Mouse (Mus musculus) stomach, postnatal 0 days (tissue): ENCODE results near the gene Atad1. TPM values are rescaled to one million over a fixed set of nuclear protein-coding genes. Genes with fewer than 3 reads are reported as not detected.
A peak's percentile ranks its signal among the peaks of the same experiment; 100 is the strongest.

Source experiments
- ATAC-seq: fragments of 200-750 bp; cut with Nextera tagmentation; 2 replicates; pipeline ENCODE4 v1.8.0; 2017; ENCODE audit not compliant: low FRiP score, low TSS enrichment
- DNase-seq: peaks from one replicate; pipeline ENCODE4 v3.0.0-alpha.2; 2016; ENCODE audit warnings: low spot score
- H3K27ac ChIP-seq: fragments of 300-500 bp; sonication (generic); replicated peaks from 2 replicates; pipeline ENCODE4 v1.5.1; 2014; ENCODE audit warnings: mild to moderate bottlenecking, control low read depth
- H3K27me3 ChIP-seq: fragments of 300-500 bp; sonication (generic); 2 replicates; pipeline ENCODE4 v1.6.1; 2014; ENCODE audit warnings: low read length; ENCODE audit not compliant: control insufficient read depth, insufficient read depth
- H3K36me3 ChIP-seq: fragments of 300-500 bp; sonication (generic); 2 replicates; pipeline ENCODE4 v1.6.1; 2014; ENCODE audit warnings: low read length, mixed read lengths; ENCODE audit not compliant: control insufficient read depth, insufficient read depth
- H3K4me1 ChIP-seq: fragments of 300-500 bp; sonication (generic); replicated peaks from 2 replicates; pipeline ENCODE4 v1.6.1; 2014; ENCODE audit warnings: antibody characterized with exemption; ENCODE audit not compliant: control insufficient read depth, insufficient read depth
- H3K4me2 ChIP-seq: fragments of 300-500 bp; sonication (generic); replicated peaks from 2 replicates; pipeline ENCODE4 v1.6.1; 2014; ENCODE audit warnings: low read depth, mild to moderate bottlenecking, control low read depth, moderate library complexity
- H3K4me3 ChIP-seq: fragments of 300-500 bp; sonication (generic); 2 replicates; pipeline ENCODE4 v1.5.1; 2014; ENCODE audit warnings: low read depth, low read length, control low read depth
- H3K9ac ChIP-seq: fragments of 300-500 bp; sonication (generic); 2 replicates; pipeline ENCODE4 v1.6.1; 2014; ENCODE audit warnings: mild to moderate bottlenecking, low read length, control low read depth, mixed read lengths
- H3K9me3 ChIP-seq: fragments of 300-500 bp; sonication (generic); 2 replicates; pipeline ENCODE4 v1.6.1; 2016; ENCODE audit warnings: low read length; ENCODE audit not compliant: control insufficient read depth
- CTCF ChIP-seq: IDR thresholded peaks from 2 replicates; pipeline ENCODE4 v1.5.1; 2016; ENCODE audit warnings: antibody characterized with exemption, low read depth, mild to moderate bottlenecking, moderate library complexity
- EP300 ChIP-seq: optimal IDR thresholded peaks from 2 replicates; pipeline ENCODE3; 2016; ENCODE audit warnings: antibody characterized with exemption
- WGBS: fragments of 180-500 bp; shearing (Covaris S2); extraction: QIAGEN DNeasy Blood & Tissue Kit; methylation state at CpG from one replicate; pipeline ENCODE4 v1.1.7; 2014; 5-methylcytosine and 5-hydroxymethylcytosine counted together
- polyA plus RNA-seq: library from polyadenylated mRNA; unstranded; fragments of >200 nt; fragmentation: Nextera tagmentation; extraction: Ambion mirVana; gene quantifications from 2 replicates; pipeline ENCODE4 v1.2.1, GENCODE M21; 2015

Gene Atad1
- polyA plus RNA-seq, 1 experiment from 2014 or later: 42.2 TPM

- no peak for TF ChIP-seq CTCF
- no peak for TF ChIP-seq EP300
- WGBS: 73% methylated on average over 8 of the region's 8 CpGs
- Histone ChIP-seq H3K4me1 (no peaks in the 10 kb centered on the region), H3K36me3 (no peaks in the 10 kb centered on the region), H3K27ac (no peak overlapping the region), H3K4me2 (no peak overlapping the region), H3K9ac (no peak overlapping the region), H3K27me3 (no peaks in the 10 kb centered on the region), H3K4me3 (no peak overlapping the region), H3K9me3 (no peaks in the 10 kb centered on the region)
- ATAC-seq: no peak
- no peak for DNase-seq
Observed at GRCm38 (mm10) chr19:32634916-32635315, 104.7 kb downstream of the Atad1 start.

- Histone ChIP-seq H3K27me3 (no peaks in the 10 kb centered on the region), H3K36me3 (no peaks in the 10 kb centered on the region), H3K27ac (no peak overlapping the region), H3K4me1 (no peaks in the 10 kb centered on the region), H3K9me3 (no peaks in the 10 kb centered on the region), H3K4me3 (no peak overlapping the region), H3K9ac (no peak overlapping the region), H3K4me2 (no peak overlapping the region)
- no peak for ATAC-seq
- WGBS: 74% methylated on average over 7 of the region's 7 CpGs
- no peak for TF ChIP-seq EP300
- TF ChIP-seq CTCF: no peak
- no peak for DNase-seq
Observed at GRCm38 (mm10) chr19:32628572-32629132, 110.9 kb downstream of the Atad1 start.

- TF ChIP-seq CTCF (no peak), EP300 (no peak)
- Histone ChIP-seq H3K4me3 (no peak overlapping the region), H3K36me3 (no peaks in the 10 kb centered on the region), H3K27ac (no peak overlapping the region), H3K4me2 (no peak overlapping the region), H3K9me3 (no peaks in the 10 kb centered on the region), H3K4me1 (no peaks in the 10 kb centered on the region), H3K9ac (no peak overlapping the region), H3K27me3 (no peaks in the 10 kb centered on the region)
- DNase-seq (no peak), ATAC-seq (no peak)
- 66% methylated on average over 4 of the region's 4 CpGs for WGBS
Observed at GRCm38 (mm10) chr19:32627631-32628030, 112.0 kb downstream of the Atad1 start.

- TF ChIP-seq EP300 (no peak), CTCF (no peak)
- Histone ChIP-seq H3K9me3 (no peaks in the 10 kb centered on the region), H3K36me3 (no peaks in the 10 kb centered on the region), H3K4me1 (no peaks in the 10 kb centered on the region), H3K9ac (no peak overlapping the region), H3K27ac (no peak overlapping the region), H3K27me3 (no peaks in the 10 kb centered on the region), H3K4me2 (no peak overlapping the region), H3K4me3 (no peak overlapping the region)
- DNase-seq: peak; percentile 32
- peak; percentile 59; the same call in 1 of the 2 replicates for ATAC-seq
- WGBS: 39% methylated on average over 13 of the region's 13 CpGs
Observed at GRCm38 (mm10) chr19:32626768-32627331, 112.7 kb downstream of the Atad1 start.

GRCm38 (mm10) chr19:32622142-32622541, 117.4 kb downstream of the Atad1 start:
- no peak for DNase-seq
- H3K4me3 ChIP-seq: no peak overlapping the region
- H3K4me1 ChIP-seq: no peaks in the 10 kb centered on the region
- TF ChIP-seq EP300: no peak
- no peak for TF ChIP-seq CTCF
- no peak overlapping the region for H3K9ac ChIP-seq
- H3K9me3 ChIP-seq: no peaks in the 10 kb centered on the region
- no peaks in the 10 kb centered on the region for H3K27me3 ChIP-seq
- no peaks in the 10 kb centered on the region for H3K36me3 ChIP-seq
- no peak overlapping the region for H3K4me2 ChIP-seq
- 45% methylated on average over 3 of the region's 3 CpGs for WGBS
- no peak overlapping the region for H3K27ac ChIP-seq
- ATAC-seq: no peak

Other genes starting within 250 kb of the Atad1 start
- gene Papss2, start 144.0 kb downstream of the Atad1 start, polyA plus RNA-seq: 20.8 and 29.9 TPM in 2 replicates
- 7.2 and 8.1 TPM in 2 replicates for gene Pten, start 17.7 kb upstream of the Atad1 start, polyA plus RNA-seq